Mouse (Mus musculus) brain, embryonic 14.5 days (tissue): ENCODE measurements at regions not wholly inside any gene's neighbourhood (a gene's known extent, or its start where the extent isn't known, plus 50 kb on each side); places are given as distances from the start of the nearest gene placed in this dataset.

Source experiments
- DNase-seq: peaks from one replicate; pipeline ENCODE4 v3.0.0-alpha.2; 2011; ENCODE audit warnings: low read depth
- CTCF ChIP-seq: fragments of 200-500 bp; IDR thresholded peaks from 2 replicates; pipeline ENCODE4 v1.5.1; 2012; ENCODE audit warnings: inconsistent platforms, mild to moderate bottlenecking, moderate library complexity, borderline replicate concordance; ENCODE audit not compliant: insufficient read depth, insufficient read length; ENCODE audit errors: extremely low read depth
- POLR2A ChIP-seq: fragments of 200-500 bp; IDR thresholded peaks from 2 replicates; pipeline ENCODE4 v1.6.1; 2012; ENCODE audit warnings: mild to moderate bottlenecking, inconsistent platforms, borderline replicate concordance; ENCODE audit not compliant: poor library complexity, insufficient read depth, insufficient read length, severe bottlenecking; ENCODE audit errors: extremely low read depth

DNA sequence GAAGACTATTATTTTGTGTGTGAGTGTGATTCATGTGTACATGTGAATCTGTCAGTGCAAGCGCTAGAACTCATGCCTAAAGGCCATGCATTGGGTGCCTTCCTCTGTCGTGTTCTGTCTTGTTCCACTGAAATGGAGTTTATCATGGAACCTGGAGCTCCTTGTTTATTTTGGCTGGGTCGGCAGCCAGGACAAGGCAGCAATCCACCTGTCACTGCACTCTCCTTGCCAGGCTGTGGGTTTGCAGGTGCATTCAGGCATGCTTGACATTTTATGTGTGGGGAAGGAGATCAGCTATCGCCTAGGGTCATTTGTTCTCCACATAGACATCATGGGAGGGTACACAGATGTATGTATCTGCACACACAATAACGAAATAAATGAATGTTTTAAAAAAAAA, 129.4 kb upstream of the Hcn1 start:
- no peak for DNase-seq
- TF ChIP-seq POLR2A: no peak
- no peak for TF ChIP-seq CTCF

DNA sequence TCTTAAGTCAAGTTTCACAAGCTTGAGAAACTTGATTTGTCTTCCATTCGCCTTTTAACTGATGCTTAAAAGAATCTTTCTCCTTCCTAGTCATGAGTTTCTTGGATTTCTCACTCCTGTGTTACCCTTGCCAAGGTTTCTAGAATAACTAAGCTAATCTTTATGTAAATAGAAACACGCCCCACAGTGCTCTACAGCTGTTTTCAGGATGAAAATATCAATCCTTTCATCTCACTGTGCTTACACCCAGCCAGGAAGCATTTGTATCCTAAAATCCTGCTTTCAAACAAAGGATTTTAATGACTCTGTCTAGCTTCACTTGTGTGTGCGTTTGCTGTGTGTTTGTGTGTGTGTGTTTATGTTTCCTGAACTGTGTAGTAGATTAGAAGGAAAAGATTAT, 119.5 kb upstream of the Hcn1 start:
- TF ChIP-seq CTCF (no peak), POLR2A (no peak)
- no peak for DNase-seq

DNA sequence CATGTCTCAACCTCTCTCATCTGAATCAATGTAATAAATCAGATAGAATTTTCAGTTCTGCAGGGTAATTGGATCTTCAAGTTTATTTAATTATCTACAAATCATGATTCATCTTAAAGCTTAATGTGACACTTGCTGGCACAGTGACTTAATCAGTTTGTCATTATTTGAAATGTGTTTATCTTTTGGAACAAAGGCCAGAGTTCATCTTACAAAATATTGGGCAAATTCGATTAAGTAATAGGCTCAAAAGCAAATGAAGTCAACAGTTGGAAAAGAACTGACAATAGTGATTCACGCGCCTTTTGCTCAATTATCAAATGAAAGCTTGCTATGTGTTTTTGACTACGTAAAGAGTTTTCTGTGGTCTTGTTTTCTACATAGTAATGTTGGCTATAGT, 93.4 kb upstream of the Hcn1 start:
- TF ChIP-seq CTCF: no peak
- no peak for DNase-seq

DNA sequence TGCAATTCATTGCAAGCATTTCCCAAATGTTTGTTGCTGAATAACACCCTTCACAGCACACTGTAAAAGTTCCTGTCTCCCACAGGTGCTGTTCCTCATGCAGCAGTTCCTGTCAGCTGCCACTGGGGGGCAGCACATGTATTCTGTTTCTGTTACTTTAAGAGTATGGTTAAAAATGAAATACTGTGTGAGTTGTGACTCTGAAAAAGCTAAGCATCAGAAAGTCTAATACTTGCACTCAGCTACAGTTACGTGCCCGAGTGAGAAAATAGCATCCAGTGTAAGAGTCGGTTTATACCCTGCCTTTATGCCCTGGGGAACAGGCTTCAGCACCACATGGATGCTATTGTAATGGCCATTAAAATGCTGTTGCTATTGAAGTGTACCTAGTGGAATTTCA, 52.0 kb upstream of the Hcn1 start:
- TF ChIP-seq CTCF (peak; percentile 81; the same call in 1 of the 2 replicates), POLR2A (no peak)
- DNase-seq: peak; percentile 75
